Mouse (Mus musculus) stomach, postnatal 0 days (tissue): ENCODE data around the gene Zfp385b.

Source experiments
- CTCF ChIP-seq: IDR thresholded peaks from 2 replicates; pipeline ENCODE4 v1.5.1; 2016; ENCODE audit warnings: antibody characterized with exemption, low read depth, mild to moderate bottlenecking, moderate library complexity
- EP300 ChIP-seq: optimal IDR thresholded peaks from 2 replicates; pipeline ENCODE3; 2016; ENCODE audit warnings: antibody characterized with exemption

GRCm38 (mm10) chr2:77555980-77556379 is 263.5 kb downstream of the Zfp385b start:
- TF ChIP-seq CTCF (no peak), EP300 (no peak)
